Mouse (Mus musculus) MEL (cell line): ENCODE measurements around the gene Hspa14. TPM values are rescaled to one million over a fixed set of nuclear protein-coding genes. Genes with fewer than 3 reads are reported as not detected.

Experiments used
- DNase-seq: peaks from one replicate; pipeline ENCODE4 v3.0.0; 2011; ENCODE audit warnings: low read depth, low spot score
- H3K27ac ChIP-seq: 2 replicates; pipeline ENCODE4 v1.5.1; 2012; ENCODE audit warnings: low read depth, mild to moderate bottlenecking, control low read depth, low read length, moderate library complexity; ENCODE audit not compliant: control insufficient read depth
- H3K27me3 ChIP-seq, 2 experiments: fragments of 150-350 bp in 1 of 2; sonication (generic) in 1 of 2; 2 replicates each; pipeline ENCODE4 v1.6.1; 2012; ENCODE audit warnings: low read length in 2 of 2, mild to moderate bottlenecking in 2 of 2, improper control_type of control experiment in 1 of 2, moderate library complexity in 1 of 2; ENCODE audit not compliant: insufficient read depth in 2 of 2, control insufficient read depth in 1 of 2
- H3K36me3 ChIP-seq, 2 experiments: 2 replicates each; pipeline ENCODE4 v1.6.1; 2012 to 2014; ENCODE audit warnings: low read length in 2 of 2, improper control_type of control experiment in 1 of 2, inconsistent platforms in 1 of 2, mild to moderate bottlenecking in 1 of 2; ENCODE audit not compliant: insufficient read depth in 2 of 2, control insufficient read depth in 1 of 2
- H3K4me1 ChIP-seq, 2 experiments: fragments of 150-350 bp in 1 of 2; sonication (generic) in 1 of 2; 2 replicates each; pipeline ENCODE4 v1.6.1; 2012; ENCODE audit warnings: low read length in 2 of 2, improper control_type of control experiment in 1 of 2, mild to moderate bottlenecking in 1 of 2; ENCODE audit not compliant: insufficient read depth in 2 of 2, control insufficient read depth in 1 of 2
- H3K4me3 ChIP-seq, 2 experiments: fragments of 150-350 bp in 1 of 2; sonication (generic) in 1 of 2; 2 replicates each; pipeline ENCODE4 v1.5.1; 2012; ENCODE audit warnings: low read depth in 2 of 2, low read length in 2 of 2, mild to moderate bottlenecking in 2 of 2, moderate library complexity in 2 of 2, control low read depth in 1 of 2, improper control_type of control experiment in 1 of 2; ENCODE audit not compliant: control insufficient read depth in 1 of 2, insufficient read depth in 1 of 2
- H3K79me2 ChIP-seq: 2 replicates; pipeline ENCODE4 v1.6.1; 2012; ENCODE audit warnings: mild to moderate bottlenecking, low read length, moderate library complexity; ENCODE audit not compliant: control insufficient read depth, poor library complexity, insufficient read depth
- H3K9ac ChIP-seq: 2 replicates; pipeline ENCODE4 v1.6.1; 2012; ENCODE audit warnings: low read depth, mild to moderate bottlenecking, control low read depth, low read length, moderate library complexity; ENCODE audit not compliant: control insufficient read depth, poor library complexity, severe bottlenecking
- H3K9me3 ChIP-seq: fragments of 150-350 bp; sonication (generic); replicated peaks from 2 replicates; pipeline ENCODE4 v1.6.1; 2012; ENCODE audit warnings: mild to moderate bottlenecking, low read length, improper control_type of control experiment, moderate library complexity; ENCODE audit not compliant: insufficient read depth
- BHLHE40 ChIP-seq: IDR thresholded peaks from 2 replicates; pipeline ENCODE4 v1.6.1; 2012; ENCODE audit warnings: low read depth, mild to moderate bottlenecking, inconsistent platforms, low read length, improper control_type of control experiment, borderline replicate concordance
- CHD1 ChIP-seq: IDR thresholded peaks from 2 replicates; pipeline ENCODE4 v1.6.1; 2012; ENCODE audit warnings: low read depth, mild to moderate bottlenecking, inconsistent platforms, low read length, improper control_type of control experiment
- CHD2 ChIP-seq: IDR thresholded peaks from 2 replicates; pipeline ENCODE4 v1.6.1; 2011; ENCODE audit warnings: low read length, improper control_type of control experiment
- CTCF ChIP-seq, 3 experiments: IDR thresholded peaks in 2 of 3; conservative IDR thresholded peaks in 1 of 3; 2 replicates each; pipeline ENCODE4 v1.5.1; 2011 to 2012; ENCODE audit warnings: low read length in 3 of 3, low read depth in 2 of 3, mild to moderate bottlenecking in 2 of 3, improper control_type of control experiment in 1 of 3, inconsistent platforms in 1 of 3, mixed read lengths in 1 of 3, moderate library complexity in 1 of 3; ENCODE audit not compliant: control insufficient read depth in 1 of 3, insufficient read depth in 1 of 3, poor library complexity in 1 of 3, severe bottlenecking in 1 of 3
- ELF1 ChIP-seq: IDR thresholded peaks from 2 replicates; pipeline ENCODE4 v1.6.1; 2014; ENCODE audit warnings: low read depth, mild to moderate bottlenecking, inconsistent platforms, low read length, improper control_type of control experiment, moderate library complexity
- EP300 ChIP-seq, 2 experiments: IDR thresholded peaks; 2 replicates each; pipeline ENCODE4 v1.6.1; 2011; ENCODE audit warnings: improper control_type of control experiment in 2 of 2, low read length in 2 of 2, low read depth in 1 of 2, mild to moderate bottlenecking in 1 of 2
- ETS1 ChIP-seq: IDR thresholded peaks from 2 replicates; pipeline ENCODE4 v1.6.1; 2012; ENCODE audit warnings: low read depth, mild to moderate bottlenecking, inconsistent platforms, low read length, improper control_type of control experiment, moderate library complexity
- GABPA ChIP-seq: IDR thresholded peaks from 2 replicates; pipeline ENCODE4 v1.6.1; 2012; ENCODE audit warnings: low read depth, mild to moderate bottlenecking, inconsistent platforms, low read length, improper control_type of control experiment, moderate library complexity
- GATA1 ChIP-seq: IDR thresholded peaks from 2 replicates; pipeline ENCODE4 v1.6.1; 2011; ENCODE audit warnings: low read depth, low read length, improper control_type of control experiment
- HCFC1 ChIP-seq: IDR thresholded peaks from 2 replicates; pipeline ENCODE4 v1.6.1; 2012; ENCODE audit warnings: low read depth, mild to moderate bottlenecking, inconsistent platforms, low read length, improper control_type of control experiment, moderate library complexity
- JUND ChIP-seq: IDR thresholded peaks from 2 replicates; pipeline ENCODE4 v1.6.1; 2011; ENCODE audit warnings: low read depth, mild to moderate bottlenecking, improper control_type of control experiment, low read length
- KAT2A ChIP-seq: conservative IDR thresholded peaks from 2 replicates; pipeline ENCODE4 v1.6.1; 2012; ENCODE audit warnings: low read depth, low read length, improper control_type of control experiment, inconsistent platforms
- MAFK ChIP-seq: IDR thresholded peaks from 2 replicates; pipeline ENCODE4 v1.6.1; 2011; ENCODE audit warnings: low read depth, mild to moderate bottlenecking, low read length, improper control_type of control experiment, borderline replicate concordance
- MAX ChIP-seq: IDR thresholded peaks from 2 replicates; pipeline ENCODE4 v1.6.1; 2011; ENCODE audit warnings: low read length, improper control_type of control experiment
- MAZ ChIP-seq: IDR thresholded peaks from 2 replicates; pipeline ENCODE4 v1.6.1; 2012; ENCODE audit warnings: low read depth, mild to moderate bottlenecking, inconsistent platforms, low read length, improper control_type of control experiment
- MEF2A ChIP-seq: IDR thresholded peaks from 2 replicates; pipeline ENCODE4 v1.6.1; 2014; ENCODE audit warnings: low read depth, mild to moderate bottlenecking, inconsistent platforms, low read length, improper control_type of control experiment; ENCODE audit not compliant: poor library complexity, insufficient replicate concordance, severe bottlenecking; ENCODE audit errors: extremely low read depth
- MXI1 ChIP-seq: IDR thresholded peaks from 2 replicates; pipeline ENCODE4 v1.6.1; 2011; ENCODE audit warnings: mild to moderate bottlenecking, low read depth, low read length, improper control_type of control experiment
- MYB ChIP-seq: IDR thresholded peaks from 2 replicates; pipeline ENCODE4 v1.6.1; 2011; ENCODE audit warnings: mild to moderate bottlenecking, low read depth, low read length, improper control_type of control experiment
- MYC ChIP-seq: IDR thresholded peaks from 2 replicates; pipeline ENCODE4 v1.6.1; 2011; ENCODE audit warnings: low read depth, mild to moderate bottlenecking, low read length, improper control_type of control experiment, moderate library complexity
- NELFE ChIP-seq: IDR thresholded peaks from 2 replicates; pipeline ENCODE4 v1.6.1; 2011; ENCODE audit warnings: low read depth, low read length, improper control_type of control experiment
- NRF1 ChIP-seq: IDR thresholded peaks from 2 replicates; pipeline ENCODE4 v1.6.1; 2014; ENCODE audit warnings: low read depth, mild to moderate bottlenecking, inconsistent platforms, low read length, improper control_type of control experiment, moderate library complexity; ENCODE audit not compliant: poor library complexity, insufficient read depth, severe bottlenecking
- POLR2A ChIP-seq, 2 experiments: IDR thresholded peaks; 2 replicates each; pipeline ENCODE4 v1.6.1; 2011 to 2012; ENCODE audit warnings: low read length in 2 of 2, mild to moderate bottlenecking in 2 of 2, control low read depth in 1 of 2, improper control_type of control experiment in 1 of 2, low read depth in 1 of 2, moderate library complexity in 1 of 2; ENCODE audit not compliant: control insufficient read depth in 1 of 2, insufficient read depth in 1 of 2, poor library complexity in 1 of 2
- POLR2AphosphoS2 ChIP-seq: IDR thresholded peaks from 2 replicates; pipeline ENCODE4 v1.6.1; 2011; ENCODE audit warnings: low read length, improper control_type of control experiment
- POLR2AphosphoS5 ChIP-seq: IDR thresholded peaks from 2 replicates; pipeline ENCODE4 v1.6.1; 2012; ENCODE audit warnings: low read depth, borderline replicate concordance, mild to moderate bottlenecking, inconsistent platforms, low read length, moderate library complexity, mixed read lengths
- RAD21 ChIP-seq: IDR thresholded peaks from 2 replicates; pipeline ENCODE4 v1.6.1; 2011; ENCODE audit warnings: mild to moderate bottlenecking, low read depth, low read length, improper control_type of control experiment
- RCOR1 ChIP-seq: IDR thresholded peaks from 2 replicates; pipeline ENCODE4 v1.6.1; 2012; ENCODE audit warnings: low read depth, mild to moderate bottlenecking, inconsistent platforms, low read length, improper control_type of control experiment
- SIN3A ChIP-seq: IDR thresholded peaks from 2 replicates; pipeline ENCODE4 v1.6.1; 2012; ENCODE audit warnings: low read length, improper control_type of control experiment, inconsistent platforms
- SMC3 ChIP-seq: IDR thresholded peaks from 2 replicates; pipeline ENCODE4 v1.6.1; 2011; ENCODE audit warnings: low read depth, low read length, improper control_type of control experiment
- TAL1 ChIP-seq: IDR thresholded peaks from 2 replicates; pipeline ENCODE4 v1.6.1; 2012; ENCODE audit warnings: mild to moderate bottlenecking, inconsistent platforms, low read length, moderate library complexity, mixed read lengths
- TBP ChIP-seq: IDR thresholded peaks from 2 replicates; pipeline ENCODE4 v1.8.0; 2011; ENCODE audit warnings: low read depth, low read length, improper control_type of control experiment
- UBTF ChIP-seq: IDR thresholded peaks from 2 replicates; pipeline ENCODE4 v1.6.1; 2012; ENCODE audit warnings: low read depth, mild to moderate bottlenecking, inconsistent platforms, low read length, improper control_type of control experiment, moderate library complexity, borderline replicate concordance; ENCODE audit not compliant: insufficient read depth
- USF1 ChIP-seq: IDR thresholded peaks from 2 replicates; pipeline ENCODE4 v1.6.1; 2014; ENCODE audit warnings: low read depth, mild to moderate bottlenecking, inconsistent platforms, low read length, improper control_type of control experiment, moderate library complexity
- USF2 ChIP-seq, 2 experiments: IDR thresholded peaks; 2 replicates each; pipeline ENCODE4 v1.6.1; 2011 to 2012; ENCODE audit warnings: improper control_type of control experiment in 2 of 2, low read length in 2 of 2, borderline replicate concordance in 1 of 2, inconsistent platforms in 1 of 2, low read depth in 1 of 2, mild to moderate bottlenecking in 1 of 2; ENCODE audit not compliant: insufficient read depth in 1 of 2
- ZC3H11A ChIP-seq: IDR thresholded peaks from 2 replicates; pipeline ENCODE4 v1.6.1; 2012; ENCODE audit warnings: low read depth, mild to moderate bottlenecking, inconsistent platforms, low read length, improper control_type of control experiment
- ZKSCAN1 ChIP-seq: IDR thresholded peaks from 2 replicates; pipeline ENCODE4 v1.6.1; 2012; ENCODE audit warnings: low read depth, mild to moderate bottlenecking, inconsistent platforms, low read length, improper control_type of control experiment, moderate library complexity
- ZMIZ1 ChIP-seq: IDR thresholded peaks from 2 replicates; pipeline ENCODE4 v1.6.1; 2012; ENCODE audit warnings: low read depth, mild to moderate bottlenecking, inconsistent platforms, low read length, improper control_type of control experiment, moderate library complexity
- ZNF384 ChIP-seq: IDR thresholded peaks from 2 replicates; pipeline ENCODE4 v1.6.1; 2012; ENCODE audit warnings: low read depth, mild to moderate bottlenecking, inconsistent platforms, low read length, improper control_type of control experiment
- polyA plus RNA-seq, 2 experiments: library from polyadenylated mRNA; stranded (reverse) in 1 of 2; unstranded in 1 of 2; fragments of >175 nt in 1 of 2; fragments of >200 nt in 1 of 2; gene quantifications; 2 replicates each; pipeline versions ENCODE4 v1.2.1 to v1.2.4; 2012; ENCODE audit warnings: low replicate concordance in 2 of 2, low read depth in 1 of 2; ENCODE audit not compliant: insufficient read length in 2 of 2, insufficient read depth in 1 of 2, missing spikeins in 1 of 2
- total RNA-seq: library from RNA; depleted of rRNA; stranded (reverse); fragments of 300-350 nt; gene quantifications from 2 replicates; pipeline ENCODE4 v1.2.3, GENCODE M21; 2012

The Hspa14 gene
- total and polyA plus RNA-seq, 3 experiments: 129 to 333 (median 161) TPM

DNA sequence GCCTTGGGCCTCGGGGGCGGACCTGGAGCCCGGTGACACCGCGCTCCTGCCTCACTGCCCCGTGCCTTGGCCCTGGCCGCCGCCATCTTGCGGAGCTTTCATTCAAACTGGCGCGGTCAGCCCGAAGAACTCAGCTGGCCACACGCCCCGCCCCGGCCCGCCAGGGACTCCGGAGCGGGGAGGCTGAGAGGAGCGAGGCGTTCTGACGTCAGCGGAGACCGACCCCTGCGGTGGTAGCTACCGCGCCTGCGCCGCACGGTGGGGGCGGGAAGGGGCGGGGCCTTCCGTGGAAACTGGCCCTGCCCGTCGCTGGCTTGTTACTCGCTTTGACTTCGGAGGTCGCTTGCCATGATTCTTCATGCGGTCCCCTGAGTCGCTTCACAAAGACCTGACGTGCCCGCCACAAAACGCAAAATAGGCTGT is 37.7 kb downstream of the Hspa14 start, which contains the start of gene Suv39h2:
Gene Suv39h2, minus strand, starts transcription at position 171 of the 423 bp plus-strand sequence.
- peak within 1 kb of the TSS; percentile 91 for H3K9ac ChIP-seq
- peak; percentile 96 for DNase-seq
- no peaks in the 10 kb centered on the region for H3K9me3 ChIP-seq
- peaks cover 21% of the 10 kb centered on the region for H3K79me2 ChIP-seq
- H3K27ac ChIP-seq: peak within 1 kb of the TSS; percentile 79
- peaks cover 4% of the 10 kb centered on the region in 2 experiments; a peak in 3 of 4 replicates for H3K4me1 ChIP-seq
- peaks cover 0 to 9% of the 10 kb centered on the region in 2 experiments for H3K36me3 ChIP-seq
- H3K4me3 ChIP-seq: peak within 1 kb of the TSS; percentile 88 to 98
- no peaks in the 10 kb centered on the region for H3K27me3 ChIP-seq
- TF ChIP-seq ZNF384 (no peak), TAL1 (no peak), MAZ (peak; percentile 62; the same call in 1 of the 2 replicates), HCFC1 (peak; percentile 47; the same call in 1 of the 2 replicates), ZC3H11A (no peak), KAT2A (no peak; the same call in 1 of the 2 replicates), SIN3A (peak; percentile 71), EP300 (IDR thresholded peaks at IDR 0.05; ENCODE audit: low read depth in 1 of 2, low read length in 2 of 2) (no peak), MXI1 (peak; percentile 52; the same call in 1 of the 2 replicates), SMC3 (no peak), CTCF (IDR thresholded peaks at IDR 0.05 in 2 of 3, conservative IDR thresholded peaks at IDR 0.05 in 1 of 3; ENCODE audit: control insufficient read depth in 1 of 3, insufficient read depth in 1 of 3, low read depth in 2 of 3, low read length in 3 of 3, poor library complexity in 1 of 3, severe bottlenecking in 1 of 3) (no peak), MYC (0 out of 2 replicates have a peak, but pooled peaks have one; percentile 35), NRF1 (peak; percentile 84), RCOR1 (no peak), POLR2A (IDR thresholded peaks at IDR 0.05; ENCODE audit: control insufficient read depth in 1 of 2, insufficient read depth in 1 of 2, low read depth in 1 of 2, low read length in 2 of 2, poor library complexity in 1 of 2) (peak; percentile 68 to 88; a peak in 3 of 4 replicates), MEF2A (no peak), ZMIZ1 (peak; percentile 73), TBP (0 out of 2 replicates have a peak, but pooled peaks have one; percentile 52), BHLHE40 (no peak), POLR2AphosphoS2 (peak; percentile 38; the same call in 1 of the 2 replicates), GABPA (no peak), MAX (peak; percentile 58), USF2 (IDR thresholded peaks at IDR 0.05; ENCODE audit: borderline replicate concordance in 1 of 2, insufficient read depth in 1 of 2, low read depth in 1 of 2, low read length in 2 of 2) (no peak), GATA1 (no peak), ELF1 (peak; percentile 41; the same call in 1 of the 2 replicates), ZKSCAN1 (no peak), JUND (no peak), ETS1 (peak; percentile 79), MAFK (no peak), CHD1 (0 out of 2 replicates have a peak, but pooled peaks have one; percentile 5), CHD2 (no peak), MYB (no peak), POLR2AphosphoS5 (no peak), UBTF (no peak), USF1 (no peak), RAD21 (no peak), NELFE (peak; percentile 76)
